Mouse (Mus musculus): ENCODE results near the gene Ppa1. TPM values are rescaled to one million over a fixed set of nuclear protein-coding genes. Genes with fewer than 3 reads are reported as not detected.

Ppa1 gene
- total RNA-seq (2023) = 10 to 100 TPM; 29.6 to 35.3 TPM

GRCm38 (mm10) chr10:61647790-61648736 lies at the start of gene Ppa1:
Ppa1 (plus strand) TSS chr10:61648552.

GRCm38 (mm10) chr10:61680015-61680913 lies 31.9 kb downstream of the Ppa1 start, which contains the start of gene Sar1a:
Sar1a (plus strand) TSS chr10:61680299.

GRCm38 (mm10) chr10:61694870-61695670 lies 46.7 kb downstream of the Ppa1 start, which contains the start of gene Tysnd1:
Tysnd1 (plus strand) TSS chr10:61695514.

GRCm38 (mm10) chr10:61714771-61715461 lies 66.6 kb downstream of the Ppa1 start, which contains the start of gene Aifm2:
Aifm2 (plus strand) TSS chr10:61715263.

Other genes with a start within 250 kb of the Ppa1 start
- not detected for gene Nodal, start 230.6 kb upstream of the Ppa1 start, total RNA-seq (2023)
- 100 to 1,000 TPM; 202 to 206 TPM for gene Eif4ebp2, start 195.9 kb upstream of the Ppa1 start, total RNA-seq (2023)
- gene Lrrc20, start 172.8 kb upstream of the Ppa1 start, total RNA-seq (2023) = 1 to 10 TPM; 8.4 to 9.2 TPM
- gene Npffr1, start 53.1 kb upstream of the Ppa1 start, total RNA-seq (2023) = not detected
- gene Sar1a, start 31.7 kb downstream of the Ppa1 start, total RNA-seq (2023) = 100 to 1,000 TPM; 176 to 182 TPM
- 10 to 100 TPM; 30.1 to 30.8 TPM for gene Tysnd1, start 47.0 kb downstream of the Ppa1 start, total RNA-seq (2023)
- 1 to 10 TPM; 2.3 to 4.7 TPM for gene Aifm2, start 66.7 kb downstream of the Ppa1 start, total RNA-seq (2023)
- gene H2afy2, start 135.6 kb downstream of the Ppa1 start, total RNA-seq (2023) = not detected

Data from T-cell, adult 66 days (primary cell).